Mouse (Mus musculus): ENCODE measurements at regions not wholly inside any gene's neighbourhood (a gene's known extent, or its start where the extent isn't known, plus 50 kb on each side); places are given as distances from the start of the nearest gene placed in this dataset.
A peak's percentile ranks its signal among the peaks of the same experiment; 100 is the strongest.

- no peak for DNase-seq
Measured at GRCm38 (mm10) chr2:50916323-50917221, 232.3 kb downstream of the Rnd3 start.

- no peak for DNase-seq
Measured at GRCm38 (mm10) chr2:50915149-50915548, 233.8 kb downstream of the Rnd3 start.

GRCm38 (mm10) chr2:50914176-50914575 is 234.7 kb downstream of the Rnd3 start:
- DNase-seq: no peak

- DNase-seq: no peak
Measured at GRCm38 (mm10) chr2:50908762-50909161, 240.1 kb downstream of the Rnd3 start.

GRCm38 (mm10) chr2:50902701-50903100 is 246.2 kb downstream of the Rnd3 start:
- no peak for DNase-seq

- no peak for DNase-seq
Measured at GRCm38 (mm10) chr2:50902220-50902619, 246.7 kb downstream of the Rnd3 start.

- no peak for DNase-seq
Measured at GRCm38 (mm10) chr2:50888992-50889391, 259.9 kb downstream of the Rnd3 start.

- DNase-seq: no peak
Measured at GRCm38 (mm10) chr2:50887954-50888353, 261.0 kb downstream of the Rnd3 start.

GRCm38 (mm10) chr2:50885924-50886315 is 263.0 kb downstream of the Rnd3 start:
- no peak for DNase-seq

- no peak for DNase-seq
Measured at GRCm38 (mm10) chr2:50885280-50885923, 263.5 kb downstream of the Rnd3 start.

- no peak for DNase-seq
Measured at GRCm38 (mm10) chr2:50881514-50882038, 267.3 kb downstream of the Rnd3 start.

GRCm38 (mm10) chr2:50880806-50881205 is 268.1 kb downstream of the Rnd3 start:
- DNase-seq: no peak

GRCm38 (mm10) chr2:50877716-50878115 is 271.2 kb downstream of the Rnd3 start:
- peak; percentile 42 for DNase-seq

- no peak for DNase-seq
Measured at GRCm38 (mm10) chr2:50875072-50875471, 273.8 kb downstream of the Rnd3 start.

- DNase-seq: peak; percentile 6
Measured at GRCm38 (mm10) chr2:50853538-50854244, 295.2 kb downstream of the Rnd3 start.

- DNase-seq: no peak
Measured at GRCm38 (mm10) chr2:50852413-50852919, 296.4 kb downstream of the Rnd3 start.

- DNase-seq: no peak
Measured at GRCm38 (mm10) chr2:50850071-50850470, 298.8 kb downstream of the Rnd3 start.

GRCm38 (mm10) chr2:50841881-50842280 is 307.0 kb downstream of the Rnd3 start:
- peak; percentile 11 for DNase-seq

GRCm38 (mm10) chr2:50835511-50836320 is 313.2 kb downstream of the Rnd3 start:
- no peak for DNase-seq

- DNase-seq: no peak
Measured at GRCm38 (mm10) chr2:50833791-50834190, 315.1 kb downstream of the Rnd3 start.

GRCm38 (mm10) chr2:50832471-50832870 is 316.4 kb downstream of the Rnd3 start:
- DNase-seq: no peak

- DNase-seq: no peak
Measured at GRCm38 (mm10) chr2:50830056-50830720, 318.7 kb downstream of the Rnd3 start.
